Mouse (Mus musculus): ENCODE data around the gene Cfap97. TPM values are rescaled to one million over a fixed set of nuclear protein-coding genes. Genes with fewer than 3 reads are reported as not detected.

The Cfap97 gene
- total RNA-seq (2023) = 6.0 and 6.6 TPM in 2 replicates

GRCm38 (mm10) chr8:46151202-46152062 is at the start of gene Cfap97:
Gene Cfap97, plus strand, starts transcription at chr8:46151771.

GRCm38 (mm10) chr8:46152064-46153031 is 777 bp downstream of the Cfap97 start, which contains the start of gene Snx25:
Gene Snx25, minus strand, starts transcription at chr8:46152159.

GRCm38 (mm10) chr8:46210404-46211315 is 59.1 kb downstream of the Cfap97 start, which contains the start of gene Slc25a4:
Gene Slc25a4, minus strand, starts transcription at chr8:46211284.

Other genes starting within 250 kb of the Cfap97 start
- gene Ccdc110, start 217.2 kb upstream of the Cfap97 start, total RNA-seq (2023) = not detected in 2 replicates
- gene 1700029J07Rik, start 176.5 kb upstream of the Cfap97 start, total RNA-seq (2023) = not detected in 2 replicates
- gene Ufsp2, start 176.2 kb upstream of the Cfap97 start, total RNA-seq (2023) = 24.3 and 26.1 TPM in 2 replicates
- not detected in 2 replicates for gene Lrp2bp, start 152.5 kb upstream of the Cfap97 start, total RNA-seq (2023)
- gene Ankrd37, start 146.1 kb upstream of the Cfap97 start, total RNA-seq (2023) = 1.0 and 1.3 TPM in 2 replicates
- gene Snx25, start 388 bp downstream of the Cfap97 start, total RNA-seq (2023) = 5.6 and 5.8 TPM in 2 replicates
- gene Slc25a4, start 59.5 kb downstream of the Cfap97 start, total RNA-seq (2023) = 14.7 and 18.9 TPM in 2 replicates
- not detected in 2 replicates for gene Helt, start 142.9 kb downstream of the Cfap97 start, total RNA-seq (2023)